Mouse (Mus musculus): ENCODE data around the gene Tvp23a.
A peak's percentile ranks its signal among the peaks of the same experiment; 100 is the strongest.

The Tvp23a gene

DNA sequence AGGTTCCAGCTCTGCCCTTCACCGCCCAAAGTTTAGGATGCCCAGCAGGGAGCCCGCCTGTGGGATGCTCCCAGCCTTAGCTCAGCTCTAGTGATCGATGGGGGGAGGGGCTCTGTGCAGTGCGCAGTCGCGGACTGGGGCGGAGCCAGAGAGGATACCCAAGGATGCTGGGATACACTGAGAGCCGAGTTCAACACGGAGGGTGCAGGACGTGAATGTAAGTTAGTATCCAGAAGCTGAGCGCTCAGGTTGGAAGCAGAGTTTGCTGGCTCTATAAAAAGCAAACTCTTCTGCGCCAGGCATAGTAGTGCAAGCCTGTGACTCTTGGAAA is at the start of gene Tvp23a:
TSS of gene Tvp23a (minus strand) at position 99 of the 331 bp plus-strand sequence.
- peak; percentile 75 to 80 for DNase-seq (ENCODE audit: low spot score in 2 of 2)

DNA sequence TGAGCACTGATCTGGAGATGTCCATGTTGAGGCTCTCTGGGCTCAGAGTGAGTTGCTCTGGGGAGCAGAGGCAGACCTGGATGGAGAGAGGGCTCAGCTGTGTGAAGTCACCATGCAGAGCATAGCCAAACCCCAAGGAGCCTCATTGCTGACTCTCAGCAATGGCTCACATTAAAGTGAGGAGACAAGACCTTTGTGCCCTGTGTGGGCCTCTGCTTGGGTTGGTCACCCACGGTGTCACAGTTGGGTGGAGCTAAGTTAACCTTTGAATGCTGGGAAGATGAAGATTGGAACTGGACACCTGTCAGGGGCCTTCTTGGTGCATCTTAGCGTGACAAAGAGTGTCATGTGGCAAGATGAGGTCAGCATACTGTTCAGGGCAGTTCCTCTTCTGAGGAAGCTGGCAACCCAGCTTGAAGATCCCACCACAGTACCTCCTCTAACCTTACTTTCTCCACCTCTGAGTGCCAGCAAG is 48.7 kb upstream of the Tvp23a start:
- no peak for DNase-seq (ENCODE audit: low spot score in 2 of 2)

DNA sequence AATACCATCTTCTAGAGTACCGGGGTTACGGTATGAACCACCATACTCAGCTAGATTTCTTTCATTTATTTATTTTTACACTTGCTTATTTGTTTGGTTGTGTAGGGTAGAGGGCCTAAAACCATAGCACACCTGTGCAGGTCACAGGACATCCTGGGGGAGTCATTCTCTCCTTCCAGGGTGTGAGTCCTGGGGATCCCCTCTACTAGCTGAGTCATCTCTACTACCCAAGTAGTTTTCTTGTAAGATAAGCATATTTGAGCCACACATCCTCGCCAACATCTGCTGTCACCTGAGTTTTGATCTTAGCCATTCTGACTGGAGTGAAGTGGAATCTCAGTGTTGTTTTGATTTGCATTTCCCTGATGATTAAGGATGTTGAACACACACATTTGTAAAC is 45.4 kb upstream of the Tvp23a start:
- no peak for DNase-seq (ENCODE audit: low spot score in 2 of 2)

DNA sequence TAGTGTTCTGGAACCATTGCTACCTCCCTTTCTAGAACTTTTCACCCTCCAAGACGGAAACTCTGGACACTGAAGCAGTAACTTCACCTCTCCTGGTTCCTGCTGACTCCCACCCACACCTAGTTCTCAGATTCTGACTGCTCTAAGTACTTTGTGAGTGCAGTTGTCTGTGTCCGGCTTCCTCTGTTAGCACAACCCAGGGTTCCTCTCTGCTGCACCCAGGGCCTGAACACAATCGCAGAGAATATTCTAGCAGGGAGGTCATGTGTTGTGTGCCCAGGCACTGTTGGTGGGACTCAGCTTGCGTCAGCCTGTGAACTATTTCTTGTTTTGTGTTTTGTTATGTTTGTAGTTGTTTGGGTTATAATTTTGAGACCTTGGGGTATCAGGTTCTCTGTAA is 44.6 kb upstream of the Tvp23a start:
- DNase-seq (ENCODE audit: low spot score in 2 of 2): no peak

DNA sequence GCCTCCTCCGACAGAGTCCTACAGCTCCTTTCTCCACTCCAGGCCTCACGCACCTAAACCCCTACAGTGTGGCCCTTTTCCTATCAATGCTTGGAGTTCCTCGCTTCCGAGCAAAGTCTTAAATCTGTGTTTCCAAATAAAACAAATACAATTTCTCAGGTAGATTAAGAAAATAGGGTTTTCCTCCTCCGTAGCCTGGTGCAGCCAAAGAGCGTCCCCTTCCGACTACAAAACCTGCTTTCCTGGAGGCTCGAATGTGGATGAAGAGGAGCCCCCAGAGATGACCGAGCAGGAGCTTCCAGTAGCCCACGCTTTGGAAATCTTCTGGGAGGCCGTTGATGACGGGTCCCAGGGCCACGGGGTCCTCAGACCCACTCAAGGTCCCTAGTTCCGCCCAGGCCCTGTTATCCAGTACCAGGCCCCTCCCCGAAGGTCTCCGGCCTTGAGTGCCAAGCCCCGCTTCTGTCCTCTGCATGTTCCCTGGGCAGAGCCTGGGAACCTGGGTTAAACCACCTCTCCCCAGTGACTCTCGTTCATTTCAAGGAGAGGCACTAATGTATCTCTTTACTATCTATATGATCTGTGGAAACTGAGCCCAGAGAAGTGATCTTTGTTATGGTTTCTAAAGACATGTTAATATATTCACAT is 43.5 kb upstream of the Tvp23a start:
- DNase-seq (ENCODE audit: low spot score in 2 of 2): no peak

DNA sequence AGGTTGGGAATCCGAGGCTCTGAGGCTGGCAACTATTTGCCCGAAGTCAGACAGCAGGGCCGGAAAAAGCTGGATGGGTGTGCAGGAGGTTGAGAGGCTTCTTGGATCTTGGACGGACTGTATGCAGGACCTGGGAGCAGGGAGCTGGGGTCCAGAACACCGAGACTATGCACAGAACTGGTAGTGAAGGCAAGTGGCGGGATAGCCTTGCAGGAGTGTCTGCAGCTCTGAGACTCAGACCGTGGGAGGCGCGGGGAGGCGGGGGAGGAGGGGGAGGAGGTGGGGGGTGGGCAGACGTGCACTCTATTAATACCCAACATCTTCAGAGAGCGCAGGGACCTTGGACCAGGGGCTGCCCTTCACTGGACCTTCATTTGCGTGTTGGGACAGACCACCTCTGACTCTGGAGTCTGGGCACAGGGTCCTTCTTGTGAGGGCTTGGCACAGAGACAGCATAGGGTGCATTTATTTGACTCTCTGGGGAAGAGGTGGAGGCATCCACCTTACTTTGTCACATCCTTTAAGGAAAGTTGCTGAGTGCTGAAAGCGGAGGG is 42.8 kb upstream of the Tvp23a start:
- DNase-seq (ENCODE audit: low spot score in 2 of 2): no peak

DNA sequence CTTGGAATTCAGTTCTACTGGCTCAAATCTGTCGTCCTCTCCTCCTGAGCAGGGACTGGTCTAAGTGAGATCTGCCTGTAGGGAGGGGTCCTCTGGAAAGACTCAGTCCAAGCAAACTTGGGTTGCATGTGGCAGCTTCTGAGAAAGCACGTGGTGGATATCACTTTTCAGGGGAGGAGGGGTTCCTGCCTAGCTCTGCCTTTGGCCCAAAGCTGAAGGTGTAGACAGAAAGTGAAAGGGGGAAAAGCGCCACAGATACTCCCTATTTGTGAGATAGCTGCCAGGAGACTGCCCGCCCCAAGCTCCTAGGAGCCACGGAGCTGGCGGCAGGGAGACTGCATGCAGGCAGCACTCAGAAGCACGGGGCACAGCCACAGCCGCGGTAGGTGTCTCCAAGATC is 42.3 kb upstream of the Tvp23a start:
- DNase-seq (ENCODE audit: low spot score in 2 of 2): no peak

DNA sequence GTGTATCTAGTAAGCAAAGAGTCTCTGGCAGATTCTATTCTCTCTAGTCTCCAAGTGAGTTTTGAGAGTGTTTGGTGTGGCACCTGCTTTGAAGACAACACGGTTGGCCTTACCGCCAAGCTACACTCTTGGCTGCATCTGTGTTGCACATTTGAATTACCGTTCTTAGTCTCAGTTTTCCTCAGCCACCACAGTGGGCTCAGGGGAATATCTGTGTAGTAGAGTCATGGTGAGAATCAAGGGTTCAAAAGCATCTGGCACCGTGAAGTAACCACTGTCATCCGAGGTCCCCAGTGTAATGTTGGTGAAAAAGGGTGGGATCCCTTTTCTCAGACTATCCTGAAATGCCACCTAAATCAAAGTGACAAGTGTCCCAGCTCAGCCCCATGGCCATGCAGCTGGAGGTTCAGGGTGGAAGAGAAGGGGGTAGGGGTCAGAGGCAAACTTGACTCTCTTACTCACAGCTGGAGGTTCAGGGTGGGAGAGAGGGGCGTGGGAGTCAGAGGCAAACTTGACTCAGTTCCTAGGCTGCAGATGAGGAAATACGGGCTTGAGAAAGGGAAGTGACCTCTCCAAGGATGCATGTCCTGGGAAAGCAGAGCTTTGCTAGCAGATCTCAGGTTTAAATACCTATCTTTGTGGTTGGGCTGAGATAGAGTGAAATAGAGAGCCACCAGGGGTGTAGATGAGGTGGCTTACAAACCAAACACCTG is 41.8 kb upstream of the Tvp23a start:
- no peak for DNase-seq (ENCODE audit: low spot score in 2 of 2)

DNA sequence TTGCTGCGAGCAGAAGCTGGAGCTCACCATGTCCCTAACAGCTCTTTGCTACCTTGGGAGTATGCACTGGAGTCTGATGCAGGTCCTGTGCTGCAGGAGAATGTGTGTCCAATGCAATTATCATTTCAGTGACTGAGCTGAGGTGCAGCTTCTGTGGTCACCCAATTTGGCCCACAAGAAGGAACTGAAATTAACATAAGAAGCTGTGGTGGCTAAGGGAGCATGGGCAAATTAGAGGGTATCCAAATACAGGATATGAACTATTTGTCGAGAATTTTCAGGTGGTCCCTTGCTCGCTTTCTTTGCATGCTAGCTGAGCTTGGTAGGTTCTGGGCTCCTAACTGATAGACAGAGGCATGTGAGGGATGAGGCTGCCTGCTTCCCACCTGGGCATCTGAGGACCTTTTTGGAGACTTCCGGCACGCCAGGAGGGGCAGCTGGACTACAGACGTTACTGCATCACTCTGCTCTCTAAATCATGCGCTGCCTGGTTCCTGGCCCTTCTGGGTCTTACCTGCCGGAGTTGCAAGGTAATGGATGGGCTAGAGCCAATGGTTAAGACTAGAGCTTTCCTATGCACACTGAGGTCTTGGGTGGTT is 40.8 kb upstream of the Tvp23a start:
- no peak for DNase-seq (ENCODE audit: low spot score in 2 of 2)

DNA sequence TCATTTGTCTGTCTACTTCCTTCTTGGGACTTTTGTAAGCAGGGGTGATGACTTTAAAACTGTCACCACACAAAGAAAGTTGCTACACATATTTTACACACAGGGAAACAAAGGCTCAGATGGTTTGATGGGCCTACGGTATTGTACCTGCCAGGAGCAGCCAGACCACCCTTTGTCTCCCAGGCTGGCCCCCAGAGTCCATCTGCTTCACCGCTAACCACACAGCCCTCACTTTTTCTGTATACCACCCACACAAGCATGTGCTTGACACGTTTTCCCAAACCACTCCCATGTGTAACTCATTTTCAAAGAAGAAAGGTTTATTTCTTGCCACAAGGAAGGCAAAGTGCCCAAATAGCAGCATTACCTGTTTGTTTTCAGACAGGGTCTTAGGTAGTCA is 39.8 kb upstream of the Tvp23a start:
- DNase-seq (ENCODE audit: low spot score in 2 of 2): no peak

DNA sequence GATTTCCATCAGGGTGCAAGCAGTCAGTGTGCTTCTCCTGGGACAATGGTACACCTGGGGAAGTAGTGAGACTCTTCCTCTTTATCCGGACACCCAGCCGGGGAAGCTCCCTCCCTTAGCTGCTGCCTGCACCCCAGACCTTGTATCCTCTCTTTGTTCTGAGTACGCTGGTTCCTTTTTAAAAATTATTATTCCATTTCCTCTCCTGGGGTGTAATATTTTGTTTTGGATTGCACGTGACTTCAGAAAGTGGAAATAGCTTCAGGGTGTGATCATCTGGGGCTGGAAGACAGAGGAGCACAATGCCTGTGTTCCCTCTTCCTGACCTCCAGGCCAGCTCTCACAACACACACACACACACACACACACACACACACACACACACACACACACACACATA is 35.2 kb upstream of the Tvp23a start:
- no peak for DNase-seq (ENCODE audit: low spot score in 2 of 2)

DNA sequence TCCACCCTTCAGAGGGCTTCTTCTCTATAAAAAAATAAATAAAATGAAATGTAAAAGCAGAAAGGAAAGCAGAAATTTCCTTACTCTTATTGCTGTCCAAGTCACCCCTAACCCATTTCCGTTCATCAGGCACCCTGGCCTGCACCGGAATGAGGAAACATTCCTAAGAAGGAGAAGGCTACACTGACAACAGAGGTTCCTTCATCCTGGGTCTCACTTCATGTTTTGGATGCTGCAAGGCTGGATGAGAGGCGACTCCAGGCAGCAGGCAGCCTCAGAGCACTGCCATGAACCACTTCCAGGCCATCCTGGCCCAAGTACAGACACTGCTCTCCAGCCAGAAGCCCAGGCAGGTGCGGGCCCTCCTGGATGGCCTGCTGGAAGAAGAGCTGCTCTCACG is 32.7 kb upstream of the Tvp23a start, which contains the start of gene Ciita:
TSS of gene Ciita (plus strand) at position 203 of the 400 bp plus-strand sequence.
- no peak for DNase-seq (ENCODE audit: low spot score in 2 of 2)

DNA sequence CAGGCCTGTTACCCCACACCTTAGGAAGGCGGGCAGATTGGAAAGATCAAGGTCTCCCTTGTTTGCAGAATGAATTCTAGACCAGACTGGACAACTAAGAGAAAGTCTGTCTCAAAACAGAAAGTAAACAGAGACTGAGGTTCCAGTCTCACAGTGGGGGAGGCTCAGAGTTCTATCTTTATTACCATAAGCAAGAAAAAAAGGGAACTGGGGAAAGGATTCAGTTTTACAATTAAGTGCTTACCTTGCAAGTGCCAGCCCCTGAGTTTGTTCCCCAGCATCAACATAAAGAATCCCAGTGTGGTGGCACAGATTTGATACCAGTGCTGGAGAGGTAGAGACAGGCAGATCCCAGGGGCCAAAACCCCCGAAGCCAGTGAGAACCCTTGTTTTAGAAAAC is 28.8 kb upstream of the Tvp23a start:
- no peak for DNase-seq (ENCODE audit: low spot score in 2 of 2)

DNA sequence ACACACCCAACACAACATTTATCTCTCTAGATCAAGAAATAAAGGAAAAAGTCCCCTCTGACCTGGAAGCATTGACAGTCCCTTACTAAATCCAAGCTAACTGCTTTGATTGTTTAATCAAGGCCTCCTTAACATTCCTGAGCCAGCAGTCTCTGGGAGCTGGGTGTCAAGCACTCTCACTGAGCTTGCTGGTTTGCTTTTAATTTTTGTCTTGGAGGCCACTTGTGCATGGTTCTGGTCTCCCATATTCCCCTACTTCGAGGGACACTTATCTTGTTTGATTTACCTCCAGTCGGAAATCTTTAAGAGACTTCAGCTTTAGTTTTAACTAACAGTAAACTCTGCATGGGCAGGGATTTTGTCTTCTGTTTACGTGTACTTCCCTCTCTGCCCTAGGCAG is 27.8 kb upstream of the Tvp23a start:
- DNase-seq (ENCODE audit: low spot score in 2 of 2): no peak

DNA sequence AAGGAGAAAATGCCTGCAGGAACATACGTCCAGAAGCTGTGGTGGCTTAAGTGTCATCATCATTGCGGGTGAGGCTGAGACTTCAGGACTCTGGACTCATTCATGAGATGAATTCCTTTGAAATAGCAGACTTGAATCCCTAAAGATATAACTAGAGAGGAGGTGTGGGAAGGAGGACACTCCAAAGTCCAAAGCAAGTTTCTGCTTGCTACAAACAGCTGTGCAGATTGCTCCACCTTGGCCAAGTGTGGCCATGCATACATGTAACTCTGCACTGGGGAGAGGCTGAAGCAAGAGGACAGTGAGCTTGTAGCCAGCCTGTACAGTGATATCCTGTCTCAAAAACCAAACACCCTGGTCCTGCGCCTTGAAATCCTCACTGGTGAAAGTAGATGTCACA is 24.8 kb upstream of the Tvp23a start:
- no peak for DNase-seq (ENCODE audit: low spot score in 2 of 2)

DNA sequence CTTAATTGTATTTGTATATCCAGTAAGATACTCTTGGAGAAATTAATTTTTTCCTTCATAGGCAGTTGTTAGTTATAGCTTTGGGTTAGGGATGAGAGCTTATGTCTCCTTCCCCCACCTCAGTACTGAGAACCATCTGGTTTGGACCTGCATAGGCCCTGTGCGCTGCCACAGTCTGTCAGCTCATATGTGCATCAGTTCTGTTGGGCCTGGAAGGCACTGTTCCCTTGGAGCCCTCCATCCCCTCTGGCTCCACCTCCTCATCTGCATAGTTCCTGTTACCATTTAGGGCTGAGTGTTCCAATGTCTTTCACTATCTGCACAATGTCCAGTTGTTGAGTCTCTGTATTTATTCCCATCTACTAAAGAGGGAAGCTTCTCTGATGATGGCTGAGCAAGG is 21.0 kb upstream of the Tvp23a start:
- no peak for DNase-seq (ENCODE audit: low spot score in 2 of 2)

DNA sequence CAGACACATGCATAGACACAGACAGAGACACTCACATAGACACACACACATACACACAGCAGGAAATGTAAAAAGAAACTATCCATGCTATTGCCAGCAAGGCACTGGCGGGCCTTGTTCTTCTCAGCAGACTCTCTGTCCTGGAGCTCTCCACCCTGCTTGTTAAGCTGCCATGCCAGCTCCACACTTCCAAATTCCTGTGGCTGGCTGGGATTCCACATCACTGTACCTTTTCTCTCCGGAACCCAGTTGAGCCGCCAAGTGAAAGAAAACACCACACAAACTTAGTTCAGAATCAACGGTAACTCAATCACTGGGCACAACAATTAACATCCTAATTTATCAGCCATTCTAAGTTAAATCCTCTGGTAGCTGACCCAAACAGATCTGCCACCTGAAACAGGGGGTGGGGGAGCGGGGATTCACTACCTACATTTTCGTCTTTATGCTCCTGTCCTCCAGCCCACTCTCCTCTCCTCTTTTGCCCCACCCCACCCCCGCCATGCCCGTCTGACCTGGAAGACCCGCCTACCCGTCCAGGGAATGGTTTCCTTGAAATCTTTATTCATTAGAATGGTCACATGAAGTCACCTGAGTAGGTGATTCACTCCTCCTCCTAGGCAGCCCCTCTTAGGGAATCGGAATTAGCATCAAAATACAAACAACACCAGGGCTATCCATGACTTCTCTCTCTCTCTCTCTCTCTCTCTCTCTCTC is 20.4 kb upstream of the Tvp23a start:
- no peak for DNase-seq (ENCODE audit: low spot score in 2 of 2)

DNA sequence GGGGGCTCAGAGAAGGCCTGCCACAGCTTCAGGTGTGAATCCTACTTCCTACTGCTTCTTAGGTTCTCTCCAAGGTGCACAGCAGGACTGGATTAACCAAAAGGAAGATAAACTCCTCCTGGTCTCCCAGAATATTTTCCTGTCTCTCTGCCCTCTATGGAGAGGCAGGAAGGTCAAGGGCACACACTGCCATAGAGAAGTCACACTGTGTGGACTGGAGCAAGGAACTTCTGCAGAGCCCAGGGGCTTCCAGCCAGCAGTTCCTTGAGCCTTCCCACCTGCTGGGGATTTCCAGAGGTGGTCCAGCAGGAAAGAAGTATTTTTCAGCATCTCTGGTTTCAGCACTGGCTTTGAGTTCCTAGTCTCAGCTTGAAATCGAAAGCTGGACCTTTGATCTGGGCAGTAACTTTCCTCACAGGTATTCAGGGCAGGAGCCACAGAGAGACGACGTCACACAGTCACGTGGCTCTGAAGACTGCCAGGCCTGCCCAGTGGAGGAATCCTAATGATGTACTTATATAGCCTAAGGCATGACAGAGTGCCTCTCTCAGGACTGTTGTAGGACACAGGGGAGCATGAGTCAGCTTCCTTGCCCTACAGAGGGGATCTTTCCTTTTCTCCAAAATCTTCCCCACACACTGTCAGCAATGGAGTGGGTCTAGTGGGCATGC is 18.0 kb upstream of the Tvp23a start:
- DNase-seq (ENCODE audit: low spot score in 2 of 2): no peak

DNA sequence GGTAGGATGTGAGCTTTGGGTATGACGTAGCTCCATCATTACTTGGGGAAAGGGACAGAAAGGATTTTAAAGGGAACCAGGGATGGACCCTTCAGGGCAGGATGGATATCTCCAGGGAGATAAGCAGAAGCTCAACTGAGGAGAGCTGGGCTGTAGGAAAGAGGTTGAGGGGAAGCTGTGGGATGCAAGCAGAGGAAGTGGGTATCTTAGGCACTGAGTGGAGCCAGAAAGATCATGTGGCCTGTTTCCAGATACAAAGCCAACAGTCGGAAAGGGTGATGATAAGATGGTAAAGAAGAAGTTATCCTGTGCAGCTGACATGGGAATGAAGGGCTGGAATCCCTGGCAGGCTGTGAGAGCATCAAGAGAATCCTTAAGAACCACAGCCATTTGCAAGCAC is 14.0 kb upstream of the Tvp23a start:
- DNase-seq (ENCODE audit: low spot score in 2 of 2): no peak

DNA sequence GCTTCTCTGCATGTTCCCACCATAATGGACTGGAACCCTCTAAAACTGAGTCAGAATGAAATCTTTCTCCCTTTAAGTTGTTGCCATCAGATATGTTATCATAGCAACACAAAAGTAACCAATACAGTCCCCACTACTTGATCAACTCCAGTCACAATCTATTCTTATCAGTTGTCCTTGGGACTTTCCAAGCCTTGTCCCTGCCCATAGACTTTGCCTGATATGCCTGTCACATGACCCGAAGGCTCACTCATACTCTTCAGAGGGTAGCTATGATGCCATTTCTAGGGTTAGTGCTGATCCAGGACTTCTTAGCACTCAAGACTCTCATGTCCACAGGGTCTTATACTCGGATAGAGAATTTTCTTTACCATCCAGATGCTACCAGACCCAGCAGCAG is 13.0 kb upstream of the Tvp23a start:
- DNase-seq (ENCODE audit: low spot score in 2 of 2): no peak

DNA sequence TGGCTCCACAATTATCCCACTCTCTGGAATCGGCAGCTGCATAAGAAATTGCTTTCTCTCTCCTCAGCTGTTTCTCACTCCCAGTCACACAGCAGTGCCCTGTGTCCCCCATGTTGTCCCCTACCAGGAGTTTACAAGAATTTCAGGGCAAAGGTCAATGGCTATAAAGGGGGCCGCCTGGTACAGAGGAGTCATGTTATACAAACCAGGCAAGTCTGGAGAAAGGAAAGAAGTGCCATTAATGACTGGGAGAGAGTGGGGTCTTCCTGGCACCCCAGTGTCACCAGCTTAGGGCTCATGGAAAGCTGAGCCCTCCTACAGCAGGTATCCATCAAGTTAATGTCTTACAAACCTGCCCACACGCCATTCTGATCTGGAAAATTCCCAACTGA is 7.4 kb upstream of the Tvp23a start:
- DNase-seq (ENCODE audit: low spot score in 2 of 2): no peak

All from frontal cortex, postnatal 10 days (tissue).